Mouse (Mus musculus) frontal cortex, adult 2 months (tissue): ENCODE results near the gene Kirrel2. TPM values are rescaled to one million over a fixed set of nuclear protein-coding genes. Genes with fewer than 3 reads are reported as not detected.

Experiments
- DNase-seq, 2 experiments: peaks; one replicate each; pipeline ENCODE4 v3.0.0; 2022; ENCODE audit warnings: low spot score in 1 of 2; ENCODE audit errors: extremely low spot score in 1 of 2
- polyA plus RNA-seq: library from polyadenylated mRNA; depleted of rRNA; stranded (reverse); fragments of >200 nt; gene quantifications from 2 replicates; pipeline ENCODE4 v1.2.3, GENCODE M21; 2012; rRNA removed

Kirrel2 gene
- polyA plus RNA-seq, 1 experiment = 3.7 TPM

DNA sequence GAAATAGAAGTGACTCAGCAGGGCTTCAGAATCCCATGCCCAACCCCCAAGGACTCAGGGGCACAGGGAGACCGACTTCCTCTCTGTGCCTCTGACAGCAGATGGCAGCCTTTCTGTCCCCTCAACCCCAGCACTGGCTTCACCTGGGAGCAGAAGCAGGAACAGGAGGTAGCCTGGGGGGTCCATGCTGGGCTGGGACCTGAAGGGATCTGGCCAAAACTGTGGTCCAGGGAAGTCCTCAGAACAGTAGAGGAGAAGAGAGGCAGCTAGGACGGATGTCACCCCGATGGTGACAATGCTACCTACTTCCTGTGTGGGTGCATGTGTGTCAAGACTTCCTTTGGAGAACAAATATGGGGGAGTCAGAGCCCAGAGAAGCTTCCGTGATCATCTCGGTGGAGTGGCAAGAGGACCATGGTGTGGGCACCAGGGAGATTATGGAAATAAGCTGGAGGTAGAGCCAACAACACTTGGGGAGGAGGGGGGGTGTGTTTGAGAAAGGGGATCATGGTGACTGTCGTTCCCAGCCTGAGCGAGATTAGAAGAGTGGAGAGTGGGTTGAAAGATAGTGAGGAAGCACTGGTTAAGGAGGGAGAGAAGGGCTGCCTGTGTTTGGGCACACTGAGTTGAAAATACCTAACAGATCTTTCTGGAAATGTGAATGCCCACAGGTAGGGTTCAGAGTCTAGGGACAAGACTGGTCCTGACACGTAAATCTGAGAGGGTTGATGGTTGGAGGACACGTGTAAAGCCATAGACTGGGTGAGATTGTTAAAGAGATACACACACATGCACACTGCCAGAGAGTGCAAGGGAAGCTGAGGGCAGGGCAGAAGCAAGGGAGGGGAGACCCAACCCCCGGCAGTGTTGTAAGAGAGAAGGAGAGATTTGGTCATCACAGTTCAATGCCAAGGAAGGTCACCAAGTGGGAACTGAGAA is 37.7 kb downstream of the Kirrel2 start, which contains the start of gene Hcst:
TSS of gene Hcst (minus strand) at position 294 of the 939 bp plus-strand sequence.
- no peak for DNase-seq

- DNase-seq = no peak
Measured at GRCm38 (mm10) chr7:30417856-30418255, 39.6 kb downstream of the Kirrel2 start.

DNA sequence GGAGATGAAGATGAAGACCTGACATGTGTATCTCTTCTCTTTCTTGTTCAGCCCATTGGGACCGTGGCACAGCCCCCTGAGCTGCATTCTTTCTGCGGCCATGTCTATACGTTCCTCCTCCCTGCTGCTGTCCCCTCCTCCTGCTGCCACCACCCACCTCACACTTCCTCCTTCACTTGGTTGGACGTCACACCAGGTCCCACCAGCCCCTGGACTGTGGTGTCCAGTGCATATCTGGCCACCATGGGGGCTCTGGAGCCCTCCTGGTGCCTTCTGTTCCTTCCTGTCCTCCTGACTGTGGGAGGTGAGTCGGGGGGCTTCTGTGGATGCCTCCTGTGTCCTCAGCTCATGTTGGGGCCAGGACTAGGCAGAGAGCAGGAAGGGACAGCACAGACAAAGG is 43.9 kb downstream of the Kirrel2 start, which contains the start of gene Tyrobp:
TSS of gene Tyrobp (plus strand) at position 165 of the 400 bp plus-strand sequence.
- DNase-seq = no peak

- DNase-seq = no peak
Measured at GRCm38 (mm10) chr7:30412735-30413147, 44.7 kb downstream of the Kirrel2 start.

DNA sequence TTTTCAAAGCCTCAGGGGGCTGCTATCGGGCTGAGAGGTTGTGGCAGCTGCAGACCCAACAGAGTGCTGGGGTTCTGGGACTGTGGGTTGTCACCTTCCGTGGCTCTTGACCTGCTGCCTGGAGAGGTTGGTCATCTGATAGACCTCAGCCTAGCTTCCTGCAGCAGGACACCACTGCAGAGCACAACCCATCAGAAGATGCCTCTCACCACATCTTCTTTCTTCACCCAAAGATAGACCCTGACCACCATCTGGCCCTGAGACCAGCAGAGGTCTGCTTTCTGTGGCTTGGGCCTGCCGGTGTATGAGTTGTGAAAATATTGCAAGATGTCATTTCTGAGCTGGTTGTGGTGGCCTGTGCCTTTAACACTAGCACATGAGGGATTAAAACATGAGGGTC is 46.5 kb downstream of the Kirrel2 start:
- DNase-seq = no peak

DNA sequence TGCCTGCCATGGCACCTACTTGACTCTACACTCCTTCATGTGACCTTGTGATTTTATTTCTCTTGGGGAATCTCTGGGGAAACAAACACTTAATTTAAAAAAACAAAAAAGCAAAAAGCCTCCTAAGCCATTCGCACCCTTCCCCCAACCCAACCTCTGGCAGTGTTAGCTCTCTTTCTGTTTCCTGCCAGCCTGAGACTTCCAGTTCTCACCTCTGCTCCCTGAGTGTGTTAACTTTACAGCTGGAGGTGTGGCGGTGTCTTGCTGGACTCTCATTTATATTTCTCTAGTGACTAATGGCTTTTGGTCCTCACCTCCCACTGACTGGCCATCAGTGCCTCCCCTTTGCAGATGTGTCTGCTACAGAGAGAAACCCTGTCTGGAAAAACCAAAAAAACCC is 47.7 kb downstream of the Kirrel2 start:
- DNase-seq = no peak

DNA sequence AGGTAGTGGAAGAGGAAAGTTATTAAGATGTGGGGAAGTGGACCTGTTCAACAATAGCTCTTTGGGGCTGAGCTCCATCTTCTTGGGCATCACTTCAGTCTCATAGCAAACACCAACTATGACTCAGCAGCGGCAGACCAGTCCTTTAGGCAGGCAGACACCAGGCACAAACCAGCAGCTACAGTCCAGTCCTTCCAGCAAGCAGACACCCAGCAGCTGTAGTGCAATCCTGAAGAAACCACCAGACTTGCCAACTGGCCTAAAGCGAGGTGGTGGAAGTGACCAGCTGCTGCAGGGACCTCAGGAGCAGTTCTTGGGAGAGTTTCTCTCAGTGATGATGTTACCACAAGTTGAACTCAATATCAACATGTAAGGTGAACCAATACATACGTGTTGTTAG is 48.9 kb downstream of the Kirrel2 start:
- no peak for DNase-seq

DNA sequence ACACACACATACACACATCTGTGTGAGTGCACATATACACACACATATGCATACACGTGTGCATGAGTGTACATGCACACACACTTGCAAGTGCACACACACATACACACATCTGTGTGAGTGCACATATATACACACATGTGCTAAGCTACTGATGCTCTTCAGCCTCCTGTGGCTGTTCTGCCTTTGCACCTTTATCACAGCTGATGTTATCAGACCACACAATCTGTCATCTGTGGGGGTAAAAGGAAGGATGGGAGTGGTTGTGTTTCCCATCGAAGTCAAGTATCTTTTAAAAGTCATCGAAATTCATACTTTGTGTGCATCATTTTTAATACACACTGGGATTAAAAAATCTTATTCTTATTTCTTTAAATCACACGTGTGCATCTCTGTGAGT is 55.1 kb downstream of the Kirrel2 start:
- no peak for DNase-seq

GRCm38 (mm10) chr7:30399671-30400070 is 57.8 kb downstream of the Kirrel2 start:
- no peak for DNase-seq

Other genes with a start within 250 kb of the Kirrel2 start
- gene Polr2i, start 225.7 kb downstream of the Kirrel2 start, polyA plus RNA-seq = 157 and 161 TPM in 2 replicates
- gene Tbcb, start 225.4 kb downstream of the Kirrel2 start, polyA plus RNA-seq = 114 and 129 TPM in 2 replicates
- not detected in 2 replicates for gene Ovol3, start 222.0 kb downstream of the Kirrel2 start, polyA plus RNA-seq
- gene Thap8, start 177.6 kb downstream of the Kirrel2 start, polyA plus RNA-seq = 0.15 and 0.22 TPM in 2 replicates
- 3.9 and 5.6 TPM in 2 replicates for gene Wdr62, start 177.3 kb downstream of the Kirrel2 start, polyA plus RNA-seq
- gene Clip3, start 166.0 kb downstream of the Kirrel2 start, polyA plus RNA-seq = 354 and 373 TPM in 2 replicates
- 132 TPM in 2 replicates for gene Alkbh6, start 149.0 kb downstream of the Kirrel2 start, polyA plus RNA-seq
- 27.6 and 29.9 TPM in 2 replicates for gene Syne4, start 142.9 kb downstream of the Kirrel2 start, polyA plus RNA-seq
- gene E130208F15Rik, start 135.9 kb downstream of the Kirrel2 start, polyA plus RNA-seq = 0.34 and 0.66 TPM in 2 replicates
- 16.9 and 19.2 TPM in 2 replicates for gene Sdhaf1, start 133.8 kb downstream of the Kirrel2 start, polyA plus RNA-seq
- 19.8 and 22.2 TPM in 2 replicates for gene Lrfn3, start 94.9 kb downstream of the Kirrel2 start, polyA plus RNA-seq
- gene Tyrobp, start 43.9 kb downstream of the Kirrel2 start, polyA plus RNA-seq = 73.2 and 80.4 TPM in 2 replicates
- 1.5 and 2.2 TPM in 2 replicates for gene Hcst, start 37.8 kb downstream of the Kirrel2 start, polyA plus RNA-seq
- gene Nfkbid, start 36.0 kb downstream of the Kirrel2 start, polyA plus RNA-seq = 5.4 and 6.4 TPM in 2 replicates
- 940 and 960 TPM in 2 replicates for gene Aplp1, start 12.2 kb downstream of the Kirrel2 start, polyA plus RNA-seq
- 1.2 and 1.6 TPM in 2 replicates for gene Nphs1, start 625 bp upstream of the Kirrel2 start, polyA plus RNA-seq
- gene Prodh2, start 35.9 kb upstream of the Kirrel2 start, polyA plus RNA-seq = 0.18 and 0.19 TPM in 2 replicates
- 172 and 192 TPM in 2 replicates for gene Arhgap33, start 77.4 kb upstream of the Kirrel2 start, polyA plus RNA-seq
- 9.3 and 10.7 TPM in 2 replicates for gene Hspb6, start 94.5 kb upstream of the Kirrel2 start, polyA plus RNA-seq
- 7.3 and 8.3 TPM in 2 replicates for gene Proser3, start 94.6 kb upstream of the Kirrel2 start, polyA plus RNA-seq
- 64.1 and 67.3 TPM in 2 replicates for gene Lin37, start 102.1 kb upstream of the Kirrel2 start, polyA plus RNA-seq
- gene U2af1l4, start 105.6 kb upstream of the Kirrel2 start, polyA plus RNA-seq = 125 and 131 TPM in 2 replicates
- gene Gm49396, start 105.7 kb upstream of the Kirrel2 start, polyA plus RNA-seq = 8.2 and 9.4 TPM in 2 replicates
- 114 and 133 TPM in 2 replicates for gene Psenen, start 105.9 kb upstream of the Kirrel2 start, polyA plus RNA-seq
- 6.2 and 7.9 TPM in 2 replicates for gene Igflr1, start 107.7 kb upstream of the Kirrel2 start, polyA plus RNA-seq
- gene Kmt2b, start 131.0 kb upstream of the Kirrel2 start, polyA plus RNA-seq = 42.2 and 45.9 TPM in 2 replicates
- 0.04 TPM in 1 of 2 replicates, not detected in the other for gene Zbtb32, start 141.2 kb upstream of the Kirrel2 start, polyA plus RNA-seq
- 1.7 and 2.3 TPM in 2 replicates for gene Upk1a, start 155.2 kb upstream of the Kirrel2 start, polyA plus RNA-seq
- gene Cox6b1, start 168.5 kb upstream of the Kirrel2 start, polyA plus RNA-seq = 893 and 1,127 TPM in 2 replicates
- not detected in 2 replicates for gene Etv2, start 178.2 kb upstream of the Kirrel2 start, polyA plus RNA-seq
- 59.7 and 66.4 TPM in 2 replicates for gene Rbm42, start 192.6 kb upstream of the Kirrel2 start, polyA plus RNA-seq
- 11.8 and 13.0 TPM in 2 replicates for gene Haus5, start 207.3 kb upstream of the Kirrel2 start, polyA plus RNA-seq
- not detected in 2 replicates for gene Pmis2, start 213.9 kb upstream of the Kirrel2 start, polyA plus RNA-seq
- gene 2200002J24Rik, start 241.2 kb upstream of the Kirrel2 start, polyA plus RNA-seq = not detected in 2 replicates